Mouse (Mus musculus) testis, postnatal 14 days (tissue): ENCODE measurements around the gene Cd177.
"Not testable (repeated sequence)": the region's sequence is repeated elsewhere in the genome, so short reads cannot be mapped to it uniquely, and the experiment has no call there.

Experiments used
- DNase-seq: peaks from one replicate; pipeline ENCODE4 v3.0.0; 2021; ENCODE audit warnings: low spot score

Gene Cd177

GRCm38 (mm10) chr7:24760211-24760610, at the start of gene Cd177:
TSS of gene Cd177 (minus strand) at chr7:24760311.
- DNase-seq = no peak

DNA sequence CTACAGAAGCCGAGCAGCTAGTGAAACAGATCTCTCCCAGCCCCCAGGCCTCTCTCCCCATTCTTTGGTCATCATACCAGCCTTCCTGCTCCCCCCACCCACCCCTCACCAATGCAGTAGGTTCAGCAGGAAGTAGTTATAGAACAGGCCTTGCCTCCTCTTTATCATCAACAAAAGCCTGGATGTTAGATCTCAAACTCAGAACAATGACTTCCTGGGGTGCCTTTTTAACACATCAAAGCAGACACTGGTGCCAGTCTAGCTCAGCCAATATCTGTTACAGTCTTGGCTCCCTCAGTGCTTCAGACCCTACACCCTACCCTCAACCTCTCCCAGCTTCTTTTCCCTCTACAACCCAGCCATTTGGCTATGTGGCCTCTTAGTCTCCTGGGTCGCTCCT, 48.9 kb upstream of the Cd177 start:
- DNase-seq = no peak

GRCm38 (mm10) chr7:24804826-24805225, 44.7 kb upstream of the Cd177 start:
- DNase-seq = no peak

GRCm38 (mm10) chr7:24802149-24802767, 42.1 kb upstream of the Cd177 start:
- DNase-seq = no peak

GRCm38 (mm10) chr7:24797918-24798317, 37.8 kb upstream of the Cd177 start:
- DNase-seq = no peak

DNA sequence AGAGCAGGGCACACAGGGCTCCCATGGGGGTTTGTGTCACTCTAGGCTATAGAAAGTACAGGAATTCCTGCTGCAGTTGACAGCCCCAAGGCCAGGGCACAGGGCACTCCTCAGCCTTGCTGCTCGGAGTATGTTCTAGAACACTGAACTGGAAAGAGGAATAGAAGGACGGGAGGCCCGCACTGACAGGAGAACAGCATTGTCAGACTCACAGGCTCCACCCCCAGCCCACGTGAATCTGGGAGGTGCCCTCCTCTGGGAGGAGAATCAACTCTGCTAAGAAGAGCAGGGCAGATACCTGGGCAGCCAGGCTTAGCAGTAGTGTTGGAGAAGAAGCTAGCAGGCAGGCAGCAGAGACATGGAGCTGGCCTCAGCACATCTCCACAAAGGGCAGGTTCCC, 16.8 kb upstream of the Cd177 start, which contains the start of gene Ceacam10:
Gene Ceacam10, plus strand, starts transcription at position 289 of the 400 bp plus-strand sequence.
- not testable (repeated sequence) for DNase-seq

DNA sequence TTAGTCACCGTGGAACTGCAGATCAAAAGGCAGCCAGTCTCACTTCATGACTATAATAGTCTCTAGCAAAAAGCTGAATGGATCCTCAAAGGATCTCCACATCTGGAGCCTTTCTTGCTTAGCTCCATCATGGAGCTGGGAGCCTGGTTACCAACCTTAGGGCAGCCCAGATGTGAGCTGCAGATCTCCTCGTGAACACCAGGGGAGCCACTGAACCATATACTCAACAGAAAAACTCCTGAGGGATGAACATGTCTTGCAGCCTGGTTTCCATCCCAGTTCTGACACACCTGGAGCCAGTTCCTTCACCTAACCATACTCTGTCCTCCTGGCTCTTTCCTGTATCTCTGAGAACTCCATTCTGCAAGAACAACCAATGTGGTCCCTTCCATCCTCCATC, 16.0 kb upstream of the Cd177 start:
- no peak for DNase-seq

DNA sequence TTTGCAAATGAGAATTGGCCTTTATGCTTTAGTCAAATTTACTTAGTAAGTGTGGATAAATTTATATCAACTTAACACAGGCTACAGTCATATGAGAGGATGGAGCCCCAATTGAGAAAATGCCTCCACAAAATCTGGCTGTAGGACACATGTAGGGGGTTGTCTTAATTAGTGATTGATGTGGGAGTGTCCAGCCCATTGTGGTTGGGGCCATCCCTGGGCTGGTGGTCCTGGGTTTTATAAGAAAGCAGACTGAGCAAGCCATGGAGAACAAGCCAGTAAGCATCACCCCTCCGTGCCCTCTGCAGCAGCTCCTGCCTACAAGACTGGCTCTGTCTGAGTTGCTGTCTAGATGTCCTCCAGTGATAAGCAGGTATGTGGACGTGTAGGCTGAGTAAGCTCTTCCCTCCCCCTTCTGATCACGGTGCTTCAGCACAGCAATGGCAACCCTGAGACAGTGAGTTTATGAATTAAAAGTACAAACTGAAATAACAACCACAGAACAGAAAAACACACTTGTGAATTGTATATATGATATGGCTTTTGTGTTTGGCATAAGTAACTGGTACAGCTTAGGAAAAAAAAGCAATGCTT, 13.9 kb upstream of the Cd177 start:
- no peak for DNase-seq

- no peak for DNase-seq
Observed at GRCm38 (mm10) chr7:24771361-24771760, 11.2 kb upstream of the Cd177 start.

DNA sequence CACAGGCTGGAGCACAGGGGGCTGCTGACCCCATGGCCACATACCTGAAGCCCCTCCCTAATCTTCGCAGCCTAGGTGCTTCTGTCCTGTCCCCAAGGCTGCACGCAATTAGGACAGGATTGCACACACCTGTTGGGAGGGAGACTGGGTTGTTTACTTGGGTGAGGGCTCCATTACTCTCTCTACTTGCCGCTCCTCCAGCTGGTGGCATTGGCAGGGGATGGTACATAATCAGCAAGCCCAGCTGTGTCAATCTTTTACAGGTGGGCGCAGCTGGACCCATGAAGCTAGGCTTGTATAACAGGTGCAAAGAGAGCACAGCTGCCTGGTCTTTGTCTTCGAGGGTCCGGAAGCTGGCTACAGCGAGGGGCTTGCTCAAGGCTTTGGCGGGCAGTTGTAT, 2.5 kb upstream of the Cd177 start:
- no peak for DNase-seq

DNA sequence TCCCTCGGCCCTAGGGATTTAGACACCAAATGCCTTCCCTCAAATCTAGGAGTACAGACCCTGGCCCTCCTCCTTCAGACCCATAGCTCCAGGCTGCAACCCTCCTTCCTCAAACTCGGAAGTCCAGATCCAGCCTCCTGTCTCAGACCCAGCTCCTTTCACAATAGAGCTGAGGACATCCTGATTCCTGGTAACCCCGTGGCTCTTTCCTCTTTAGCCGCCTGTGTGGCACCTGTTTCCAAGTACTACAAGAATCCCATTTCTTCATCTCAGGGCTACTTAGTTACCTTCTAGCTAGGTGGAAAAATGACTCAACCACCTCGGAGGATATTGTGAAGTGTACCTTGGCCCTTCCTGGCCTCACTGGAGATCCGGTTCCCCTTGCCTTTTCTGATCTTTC, 1.1 kb upstream of the Cd177 start:
- no peak for DNase-seq

GRCm38 (mm10) chr7:24758520-24758919, 1.6 kb downstream of the Cd177 start:
- DNase-seq = no peak

DNA sequence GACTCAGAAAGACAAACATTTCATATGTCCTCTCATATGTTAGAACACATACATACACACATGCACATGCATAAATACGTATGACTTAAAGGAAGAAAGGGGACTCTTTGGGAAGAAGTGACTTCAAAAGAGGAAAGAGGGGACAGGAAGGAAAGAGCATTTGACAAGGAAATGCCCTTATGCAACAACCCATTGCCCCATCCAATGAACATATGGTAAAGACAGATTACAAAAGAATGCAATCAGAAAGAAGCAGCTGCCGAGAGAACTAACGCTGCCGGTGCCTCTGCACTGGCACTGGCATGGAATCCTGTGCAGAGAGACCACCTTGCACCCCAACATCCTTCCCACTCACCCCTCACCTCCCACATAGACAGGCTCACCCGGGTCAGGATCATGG, 6.6 kb downstream of the Cd177 start:
- no peak for DNase-seq

DNA sequence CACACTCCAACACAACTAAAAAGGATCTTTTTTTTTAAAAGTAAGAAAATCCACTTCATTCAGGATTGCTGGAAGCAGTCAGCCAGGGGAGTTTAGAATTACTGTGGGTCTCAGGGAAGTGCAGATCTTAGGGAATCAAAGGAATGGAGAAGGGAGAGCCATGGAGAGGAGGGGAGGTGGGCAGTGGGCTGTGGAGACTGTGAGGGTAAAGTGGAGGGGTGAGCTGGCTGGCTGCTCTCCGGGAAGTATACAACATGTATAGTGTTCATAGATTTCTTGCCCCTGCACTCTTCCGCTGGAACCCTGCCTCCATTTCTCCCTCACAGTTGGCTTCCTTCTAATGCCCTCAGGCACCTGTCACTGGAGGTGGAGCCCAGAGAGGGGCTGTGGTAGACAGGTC, 8.5 kb downstream of the Cd177 start:
- no peak for DNase-seq

- no peak for DNase-seq
Observed at GRCm38 (mm10) chr7:24750695-24751094, 9.4 kb downstream of the Cd177 start.

- DNase-seq = no peak
Observed at GRCm38 (mm10) chr7:24735970-24736670, 24.0 kb downstream of the Cd177 start.

- DNase-seq = not testable (repeated sequence)
Observed at GRCm38 (mm10) chr7:24726808-24727207, 33.3 kb downstream of the Cd177 start, which contains the start of gene Gm4763. TSS of gene Gm4763 (minus strand) at chr7:24726908.

DNA sequence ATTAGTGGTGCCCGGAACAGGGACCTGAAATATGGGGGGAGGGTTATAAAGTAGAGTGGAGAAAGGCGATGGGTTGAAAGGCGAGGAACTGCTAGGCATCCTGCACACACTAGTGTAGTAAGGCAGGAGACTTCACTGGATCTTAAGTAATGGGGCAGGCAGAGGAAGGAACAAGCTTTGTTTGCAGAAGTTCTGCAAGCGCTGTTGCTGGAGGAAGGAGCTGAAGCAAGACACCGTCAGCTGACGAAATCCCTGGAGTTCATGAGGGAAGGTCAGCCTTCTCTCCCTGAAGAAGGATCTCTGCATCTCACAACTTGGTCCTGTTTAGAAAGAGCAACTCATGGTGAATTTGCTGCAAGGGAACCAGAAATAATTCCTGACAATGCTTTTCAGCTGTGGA, 45.1 kb downstream of the Cd177 start:
- no peak for DNase-seq

- peak; percentile 81 for DNase-seq
Observed at GRCm38 (mm10) chr7:24708832-24709292, 51.2 kb downstream of the Cd177 start, which contains the start of gene BC049730. TSS of gene BC049730 (plus strand) at chr7:24709242.

DNA sequence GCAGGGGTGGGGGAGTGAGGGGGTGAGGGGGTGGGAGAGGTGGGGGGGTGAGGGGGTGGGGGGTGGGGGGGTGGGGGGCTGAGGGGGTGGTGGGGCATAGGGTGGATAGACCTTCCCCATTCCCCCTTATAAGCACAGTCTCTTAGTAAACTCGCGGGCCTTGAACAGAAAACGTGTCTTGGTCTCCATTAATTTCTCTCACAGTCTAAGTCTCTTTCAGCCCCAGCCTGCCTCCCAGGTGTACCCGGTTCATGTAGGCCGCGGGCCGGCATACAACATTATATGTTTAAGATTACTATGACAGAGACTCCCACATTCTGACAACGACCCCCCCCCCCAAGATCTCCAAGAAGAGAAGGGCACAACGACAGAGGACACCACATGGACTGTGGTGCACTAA, 57.3 kb downstream of the Cd177 start:
- not testable (repeated sequence) for DNase-seq

GRCm38 (mm10) chr7:24697891-24698290, 62.2 kb downstream of the Cd177 start:
- not testable (repeated sequence) for DNase-seq
